Mouse (Mus musculus): ENCODE results near the gene Apom. TPM values are rescaled to one million over a fixed set of nuclear protein-coding genes. Genes with fewer than 3 reads are reported as not detected.
"Not testable (repeated sequence)": the region's sequence is repeated elsewhere in the genome, so short reads cannot be mapped to it uniquely, and the experiment has no call there.

The Apom gene
- polyA plus RNA-seq, 1 experiment from 2014 or later, result 508 TPM

GRCm38 (mm10) chr17:35135591-35136320 is 3.9 kb upstream of the Apom start:
- H3K36me3 ChIP-seq, result peaks cover 38% of the 10 kb centered on the region
- peak overlapping the region; percentile 77 for H3K4me2 ChIP-seq
- no peaks in the 10 kb centered on the region for H3K9me3 ChIP-seq (replicated peaks)
- H3K27ac ChIP-seq, result peak overlapping the region; percentile 90
- 1% methylated on average over 40 of the region's 43 CpGs for WGBS (ENCODE audit: insufficient replicate concordance)
- peak overlapping the region; percentile 81 for H3K9ac ChIP-seq
- H3K4me1 ChIP-seq, result peaks cover 27% of the 10 kb centered on the region
- peak; percentile 52 for ATAC-seq
- no peaks in the 10 kb centered on the region for H3K27me3 ChIP-seq (replicated peaks)
- H3K4me3 ChIP-seq, result peak overlapping the region; percentile 86

- peak within 1 kb of the TSS; percentile 81 for H3K9ac ChIP-seq
- under 1% methylated on average over 63 of the region's 66 CpGs for WGBS (ENCODE audit: insufficient replicate concordance)
- H3K4me3 ChIP-seq, result peak within 1 kb of the TSS; percentile 86
- H3K4me1 ChIP-seq, result peaks cover 30% of the 10 kb centered on the region
- H3K4me2 ChIP-seq, result peak within 1 kb of the TSS; percentile 77
- no peaks in the 10 kb centered on the region for H3K9me3 ChIP-seq (replicated peaks)
- peak; percentile 90 for ATAC-seq
- H3K36me3 ChIP-seq, result peaks cover 36% of the 10 kb centered on the region
- H3K27ac ChIP-seq, result peak within 1 kb of the TSS; percentile 90
- no peaks in the 10 kb centered on the region for H3K27me3 ChIP-seq (replicated peaks)
Observed at GRCm38 (mm10) chr17:35134801-35135590, 3.1 kb upstream of the Apom start, which contains the start of gene Bag6. Gene Bag6, plus strand, starts transcription at chr17:35135178.

- no peak overlapping the region for H3K4me3 ChIP-seq
- H3K27me3 ChIP-seq (replicated peaks), result no peaks in the 10 kb centered on the region
- H3K36me3 ChIP-seq, result peaks cover 35% of the 10 kb centered on the region
- no peak for ATAC-seq
- H3K27ac ChIP-seq, result no peak overlapping the region
- H3K9ac ChIP-seq, result no peak overlapping the region
- WGBS (ENCODE audit: insufficient replicate concordance), result 92% methylated on average over 7 of the region's 7 CpGs
- H3K9me3 ChIP-seq (replicated peaks), result no peaks in the 10 kb centered on the region
- peak overlapping the region; percentile 77; the same call in 1 of the 2 replicates for H3K4me2 ChIP-seq
- peaks cover 37% of the 10 kb centered on the region for H3K4me1 ChIP-seq
Observed at GRCm38 (mm10) chr17:35133517-35133916, 1.7 kb upstream of the Apom start.

- 65% methylated on average over 3 of the region's 3 CpGs for WGBS (ENCODE audit: insufficient replicate concordance)
- Histone ChIP-seq H3K4me2 (no peak overlapping the region), H3K27me3 (replicated peaks) (no peaks in the 10 kb centered on the region), H3K36me3 (peaks cover 33% of the 10 kb centered on the region), H3K4me1 (peaks cover 43% of the 10 kb centered on the region), H3K9ac (no peak overlapping the region), H3K27ac (peak overlapping the region; percentile 74), H3K4me3 (no peak overlapping the region), H3K9me3 (replicated peaks) (no peaks in the 10 kb centered on the region)
- no peak for ATAC-seq
Observed at GRCm38 (mm10) chr17:35132174-35132560, 317 bp upstream of the Apom start.

- Histone ChIP-seq H3K9me3 (replicated peaks) (no peaks in the 10 kb centered on the region), H3K4me1 (peaks cover 39% of the 10 kb centered on the region), H3K27me3 (replicated peaks) (no peaks in the 10 kb centered on the region), H3K4me2 (peak overlapping the region; percentile 47), H3K27ac (peak overlapping the region; percentile 39), H3K4me3 (peak overlapping the region; percentile 41), H3K36me3 (peaks cover 34% of the 10 kb centered on the region), H3K9ac (peak overlapping the region; percentile 9; the same call in 1 of the 2 replicates)
- WGBS (ENCODE audit: insufficient replicate concordance), result 71% methylated on average over 8 of the region's 8 CpGs
- no peak for ATAC-seq
Observed at GRCm38 (mm10) chr17:35131038-35131437, 812 bp downstream of the Apom start.

GRCm38 (mm10) chr17:35128996-35129395 is 2.9 kb downstream of the Apom start:
- no peak for ATAC-seq
- H3K27me3 ChIP-seq (replicated peaks), result no peaks in the 10 kb centered on the region
- peaks cover 45% of the 10 kb centered on the region for H3K36me3 ChIP-seq
- peaks cover 46% of the 10 kb centered on the region for H3K4me1 ChIP-seq
- no peak overlapping the region for H3K27ac ChIP-seq
- H3K9ac ChIP-seq, result no peak overlapping the region
- WGBS (ENCODE audit: insufficient replicate concordance), result 59% methylated on average over 11 of the region's 11 CpGs
- no peak overlapping the region for H3K4me3 ChIP-seq
- no peaks in the 10 kb centered on the region for H3K9me3 ChIP-seq (replicated peaks)
- H3K4me2 ChIP-seq, result no peak overlapping the region

- WGBS (ENCODE audit: insufficient replicate concordance), result 47% methylated on average over 13 of the region's 13 CpGs
Observed at GRCm38 (mm10) chr17:35127017-35127416, 4.8 kb downstream of the Apom start.

GRCm38 (mm10) chr17:35126206-35126611 is 5.6 kb downstream of the Apom start, which contains the start of gene D17H6S53E:
Gene D17H6S53E, plus strand, starts transcription at chr17:35126373.
- H3K9ac ChIP-seq, result peak within 1 kb of the TSS; percentile 81
- H3K27ac ChIP-seq, result peak within 1 kb of the TSS; percentile 89
- under 1% methylated on average over 36 of the region's 36 CpGs for WGBS (ENCODE audit: insufficient replicate concordance)
- H3K9me3 ChIP-seq (replicated peaks), result no peaks in the 10 kb centered on the region
- H3K4me2 ChIP-seq, result peak within 1 kb of the TSS; percentile 80
- peaks cover 59% of the 10 kb centered on the region for H3K36me3 ChIP-seq
- peaks cover 59% of the 10 kb centered on the region for H3K4me1 ChIP-seq
- H3K4me3 ChIP-seq, result peak within 1 kb of the TSS; percentile 69
- no peaks in the 10 kb centered on the region for H3K27me3 ChIP-seq (replicated peaks)
- ATAC-seq, result peak; percentile 79

More at GRCm38 (mm10) chr17:35127017-35127416, 4.8 kb downstream of the Apom start:
- Histone ChIP-seq H3K36me3 (peaks cover 59% of the 10 kb centered on the region), H3K27ac (peak overlapping the region; percentile 89), H3K27me3 (replicated peaks) (no peaks in the 10 kb centered on the region), H3K4me1 (peaks cover 58% of the 10 kb centered on the region), H3K4me3 (peak overlapping the region; percentile 69), H3K9ac (peak overlapping the region; percentile 81), H3K9me3 (replicated peaks) (no peaks in the 10 kb centered on the region), H3K4me2 (peak overlapping the region; percentile 80)
- no peak for ATAC-seq

- H3K4me3 ChIP-seq, result peak overlapping the region; percentile 69
- WGBS (ENCODE audit: insufficient replicate concordance), result 37% methylated on average over 6 of the region's 6 CpGs
- no peaks in the 10 kb centered on the region for H3K27me3 ChIP-seq (replicated peaks)
- no peak for ATAC-seq
- peaks cover 55% of the 10 kb centered on the region for H3K4me1 ChIP-seq
- H3K27ac ChIP-seq, result peak overlapping the region; percentile 89
- H3K4me2 ChIP-seq, result peak overlapping the region; percentile 80
- peaks cover 53% of the 10 kb centered on the region for H3K36me3 ChIP-seq
- peak overlapping the region; percentile 81 for H3K9ac ChIP-seq
- H3K9me3 ChIP-seq (replicated peaks), result no peaks in the 10 kb centered on the region
Observed at GRCm38 (mm10) chr17:35125578-35125977, 6.3 kb downstream of the Apom start.

- no peak for ATAC-seq
- no peak overlapping the region for H3K9ac ChIP-seq
- WGBS (ENCODE audit: insufficient replicate concordance), result 76% methylated on average over 1 of the region's 1 CpGs
Observed at GRCm38 (mm10) chr17:35125081-35125480, 6.8 kb downstream of the Apom start.

GRCm38 (mm10) chr17:35124261-35124896 is 7.5 kb downstream of the Apom start:
- 84% methylated on average over 12 of the region's 12 CpGs for WGBS (ENCODE audit: insufficient replicate concordance)
- not testable (repeated sequence) for H3K27me3 ChIP-seq (replicated peaks); ATAC-seq; H3K4me2 ChIP-seq; H3K9ac ChIP-seq; H3K4me3 ChIP-seq; H3K27ac ChIP-seq; H3K9me3 ChIP-seq (replicated peaks)
- H3K36me3 ChIP-seq, result peaks cover 50% of the 10 kb centered on the region
- peaks cover 65% of the 10 kb centered on the region for H3K4me1 ChIP-seq

More at GRCm38 (mm10) chr17:35125081-35125480, 6.8 kb downstream of the Apom start:
- peak overlapping the region; percentile 69; the same call in 1 of the 2 replicates for H3K4me3 ChIP-seq
- peaks cover 58% of the 10 kb centered on the region for H3K4me1 ChIP-seq
- peak overlapping the region; percentile 89 for H3K27ac ChIP-seq
- peak overlapping the region; percentile 80 for H3K4me2 ChIP-seq
- peaks cover 50% of the 10 kb centered on the region for H3K36me3 ChIP-seq
- H3K27me3 ChIP-seq (replicated peaks), result no peaks in the 10 kb centered on the region
- no peaks in the 10 kb centered on the region for H3K9me3 ChIP-seq (replicated peaks)
